Mouse (Mus musculus): ENCODE measurements at regions not wholly inside any gene's neighbourhood (a gene's known extent, or its start where the extent isn't known, plus 50 kb on each side); places are given as distances from the start of the nearest gene placed in this dataset.

GRCm38 (mm10) chr12:15741219-15741618 lies 75.5 kb downstream of the Trib2 start:
- DNase-seq (ENCODE audit: low read depth): no peak

GRCm38 (mm10) chr12:15738989-15739388 lies 77.7 kb downstream of the Trib2 start:
- DNase-seq (ENCODE audit: low read depth): no peak

- no peak for DNase-seq (ENCODE audit: low read depth)
Measured at GRCm38 (mm10) chr12:15731261-15731660, 85.5 kb downstream of the Trib2 start.

- DNase-seq (ENCODE audit: low read depth): no peak
Measured at GRCm38 (mm10) chr12:15729696-15730095, 87.0 kb downstream of the Trib2 start.

GRCm38 (mm10) chr12:15723529-15723928 lies 93.2 kb downstream of the Trib2 start:
- no peak for DNase-seq (ENCODE audit: low read depth)

- DNase-seq (ENCODE audit: low read depth): no peak
Measured at GRCm38 (mm10) chr12:15722161-15722560, 94.6 kb downstream of the Trib2 start.

GRCm38 (mm10) chr12:15720171-15720570 lies 96.6 kb downstream of the Trib2 start:
- no peak for DNase-seq (ENCODE audit: low read depth)

GRCm38 (mm10) chr12:15718827-15719226 lies 97.9 kb downstream of the Trib2 start:
- DNase-seq (ENCODE audit: low read depth): no peak

- no peak for DNase-seq (ENCODE audit: low read depth)
Measured at GRCm38 (mm10) chr12:15717989-15718388, 98.7 kb downstream of the Trib2 start.

GRCm38 (mm10) chr12:15717342-15717741 lies 99.4 kb downstream of the Trib2 start:
- no peak for DNase-seq (ENCODE audit: low read depth)

GRCm38 (mm10) chr12:15713623-15714022 lies 103.1 kb downstream of the Trib2 start:
- no peak for DNase-seq (ENCODE audit: low read depth)

GRCm38 (mm10) chr12:15707570-15708095 lies 109.1 kb downstream of the Trib2 start:
- DNase-seq (ENCODE audit: low read depth): peak; percentile 23

GRCm38 (mm10) chr12:15704412-15704811 lies 112.3 kb downstream of the Trib2 start:
- peak; percentile 70 for DNase-seq (ENCODE audit: low read depth)

- DNase-seq (ENCODE audit: low read depth): no peak
Measured at GRCm38 (mm10) chr12:15702137-15702536, 114.6 kb downstream of the Trib2 start.

GRCm38 (mm10) chr12:15698829-15699228 lies 117.9 kb downstream of the Trib2 start:
- no peak for DNase-seq (ENCODE audit: low read depth)

- no peak for DNase-seq (ENCODE audit: low read depth)
Measured at GRCm38 (mm10) chr12:15698042-15698771, 118.5 kb downstream of the Trib2 start.

- no peak for DNase-seq (ENCODE audit: low read depth)
Measured at GRCm38 (mm10) chr12:15688342-15688741, 128.4 kb downstream of the Trib2 start.

- DNase-seq (ENCODE audit: low read depth): no peak
Measured at GRCm38 (mm10) chr12:15684311-15684710, 132.4 kb downstream of the Trib2 start.

- no peak for DNase-seq (ENCODE audit: low read depth)
Measured at GRCm38 (mm10) chr12:15681678-15682355, 134.9 kb downstream of the Trib2 start.

GRCm38 (mm10) chr12:15676127-15676526 lies 140.6 kb downstream of the Trib2 start:
- DNase-seq (ENCODE audit: low read depth): no peak

- no peak for DNase-seq (ENCODE audit: low read depth)
Measured at GRCm38 (mm10) chr12:15659755-15660154, 157.0 kb downstream of the Trib2 start.

- DNase-seq (ENCODE audit: low read depth): no peak
Measured at GRCm38 (mm10) chr12:15659332-15659731, 157.4 kb downstream of the Trib2 start.

- DNase-seq (ENCODE audit: low read depth): no peak
Measured at GRCm38 (mm10) chr12:15657748-15658251, 158.9 kb downstream of the Trib2 start.

Measured in gonadal fat pad, adult 2 months (tissue).